Mouse (Mus musculus) kidney, postnatal 0 days (tissue): ENCODE data around the gene Pard3. TPM values are rescaled to one million over a fixed set of nuclear protein-coding genes. Genes with fewer than 3 reads are reported as not detected.

Experiments
- ATAC-seq: fragments of 200-750 bp; cut with Nextera tagmentation; replicated peaks from 2 replicates; pipeline ENCODE4 v1.8.0; 2017; ENCODE audit warnings: low read depth, moderate number of reproducible peaks, moderate TSS enrichment, moderate library complexity; ENCODE audit not compliant: low FRiP score
- DNase-seq: peaks from one replicate; pipeline ENCODE4 v3.0.0-alpha.2; 2016; ENCODE audit warnings: low spot score
- H3K27ac ChIP-seq: fragments of 300-500 bp; sonication (generic); 2 replicates; pipeline ENCODE4 v1.5.1; 2014; ENCODE audit warnings: mild to moderate bottlenecking
- H3K27me3 ChIP-seq: fragments of 300-500 bp; sonication (generic); 2 replicates; pipeline ENCODE4 v1.6.1; 2014; ENCODE audit warnings: low read length, mixed read lengths; ENCODE audit not compliant: insufficient read depth
- H3K36me3 ChIP-seq: fragments of 300-500 bp; sonication (generic); 2 replicates; pipeline ENCODE4 v1.6.1; 2014; ENCODE audit warnings: low read length, mixed read lengths; ENCODE audit not compliant: insufficient read depth
- H3K4me1 ChIP-seq: fragments of 300-500 bp; sonication (generic); replicated peaks from 2 replicates; pipeline ENCODE4 v1.6.1; 2014; ENCODE audit warnings: antibody characterized with exemption, low read length, mixed read lengths; ENCODE audit not compliant: insufficient read depth
- H3K4me2 ChIP-seq: fragments of 300-500 bp; sonication (generic); 2 replicates; pipeline ENCODE4 v1.6.1; 2014; ENCODE audit warnings: mild to moderate bottlenecking, low read length, moderate library complexity, mixed read lengths
- H3K4me3 ChIP-seq: fragments of 300-500 bp; sonication (generic); replicated peaks from 2 replicates; pipeline ENCODE4 v1.5.1; 2014; ENCODE audit warnings: low read depth, low read length
- H3K9ac ChIP-seq: fragments of 300-500 bp; sonication (generic); 2 replicates; pipeline ENCODE4 v1.6.1; 2014; ENCODE audit warnings: low read depth, low read length
- H3K9me3 ChIP-seq: fragments of 300-500 bp; sonication (generic); replicated peaks from 2 replicates; pipeline ENCODE4 v1.6.1; 2016; ENCODE audit warnings: low read length, inconsistent platforms, mixed read lengths
- CTCF ChIP-seq: IDR thresholded peaks from 2 replicates; pipeline ENCODE4 v1.5.1; 2016; ENCODE audit warnings: antibody characterized with exemption, low read depth, mild to moderate bottlenecking, moderate library complexity
- WGBS: fragments of 180-500 bp; shearing (Covaris S2); extraction: QIAGEN DNeasy Blood & Tissue Kit; methylation state at CpG from one replicate; pipeline ENCODE4 v1.1.7; 2014; 5-methylcytosine and 5-hydroxymethylcytosine counted together
- polyA plus RNA-seq: library from polyadenylated mRNA; unstranded; fragments of >200 nt; fragmentation: Nextera tagmentation; extraction: Ambion mirVana; gene quantifications from 2 replicates; pipeline ENCODE4 v1.2.1, GENCODE M21; 2015

Pard3 gene
- polyA plus RNA-seq, 1 experiment from 2014 or later, result 23.1 TPM

GRCm38 (mm10) chr8:127140945-127141344 lies 77.3 kb downstream of the Pard3 start:
- Histone ChIP-seq H3K9ac (no peak overlapping the region), H3K27ac (no peak overlapping the region), H3K9me3 (no peaks in the 10 kb centered on the region), H3K4me3 (no peak overlapping the region), H3K4me2 (no peak overlapping the region), H3K4me1 (peaks cover 19% of the 10 kb centered on the region; the same call in 1 of the 2 replicates), H3K27me3 (no peaks in the 10 kb centered on the region), H3K36me3 (no peaks in the 10 kb centered on the region)
- ATAC-seq (no peak), DNase-seq (no peak)
- 88% methylated on average over 2 of the region's 2 CpGs for WGBS
- TF ChIP-seq CTCF, result no peak

- Histone ChIP-seq H3K9me3 (no peaks in the 10 kb centered on the region), H3K27me3 (no peaks in the 10 kb centered on the region), H3K4me2 (no peak overlapping the region), H3K9ac (0 out of 2 replicates have a peak overlapping the region, but pooled peaks have one; percentile 27), H3K27ac (no peak overlapping the region), H3K36me3 (no peaks in the 10 kb centered on the region), H3K4me1 (peaks cover 18% of the 10 kb centered on the region; the same call in 1 of the 2 replicates), H3K4me3 (no peak overlapping the region)
- ATAC-seq (no peak), DNase-seq (no peak)
- 29% methylated on average over 7 of the region's 7 CpGs for WGBS
- no peak for TF ChIP-seq CTCF
These were observed 79.9 kb downstream of the Pard3 start for GRCm38 (mm10) chr8:127143641-127144040.

- no peak overlapping the region for H3K4me3 ChIP-seq
- ATAC-seq, result no peak
- no peak for DNase-seq
- peaks cover 18% of the 10 kb centered on the region; the same call in 1 of the 2 replicates for H3K4me1 ChIP-seq
- no peaks in the 10 kb centered on the region for H3K27me3 ChIP-seq
- no peak overlapping the region for H3K27ac ChIP-seq
- 31% methylated on average over 4 of the region's 4 CpGs for WGBS
- H3K9ac ChIP-seq, result no peak overlapping the region
- H3K36me3 ChIP-seq, result no peaks in the 10 kb centered on the region
- no peaks in the 10 kb centered on the region for H3K9me3 ChIP-seq
- H3K4me2 ChIP-seq, result no peak overlapping the region
- TF ChIP-seq CTCF, result no peak
These were observed 80.9 kb downstream of the Pard3 start for GRCm38 (mm10) chr8:127144562-127144961.

GRCm38 (mm10) chr8:127145135-127145534 lies 81.4 kb downstream of the Pard3 start:
- Histone ChIP-seq H3K9me3 (no peaks in the 10 kb centered on the region), H3K4me2 (no peak overlapping the region), H3K4me1 (peaks cover 18% of the 10 kb centered on the region; the same call in 1 of the 2 replicates), H3K27me3 (no peaks in the 10 kb centered on the region), H3K9ac (no peak overlapping the region), H3K36me3 (no peaks in the 10 kb centered on the region), H3K4me3 (no peak overlapping the region), H3K27ac (no peak overlapping the region)
- ATAC-seq, result no peak
- DNase-seq, result no peak
- no peak; the same call in 1 of the 2 replicates for TF ChIP-seq CTCF
- 55% methylated on average over 4 of the region's 4 CpGs for WGBS

GRCm38 (mm10) chr8:127146055-127146454 lies 82.4 kb downstream of the Pard3 start:
- Histone ChIP-seq H3K9me3 (no peaks in the 10 kb centered on the region), H3K36me3 (no peaks in the 10 kb centered on the region), H3K27ac (no peak overlapping the region), H3K4me3 (no peak overlapping the region), H3K4me2 (no peak overlapping the region), H3K27me3 (no peaks in the 10 kb centered on the region), H3K9ac (no peak overlapping the region), H3K4me1 (peaks cover 18% of the 10 kb centered on the region; the same call in 1 of the 2 replicates)
- DNase-seq (no peak), ATAC-seq (no peak)
- no peak for TF ChIP-seq CTCF
- 69% methylated on average over 4 of the region's 4 CpGs for WGBS

GRCm38 (mm10) chr8:127148821-127149220 lies 85.1 kb downstream of the Pard3 start:
- Histone ChIP-seq H3K4me1 (peaks cover 18% of the 10 kb centered on the region; the same call in 1 of the 2 replicates), H3K4me2 (no peak overlapping the region), H3K9ac (no peak overlapping the region), H3K27me3 (no peaks in the 10 kb centered on the region), H3K9me3 (no peaks in the 10 kb centered on the region), H3K36me3 (no peaks in the 10 kb centered on the region), H3K4me3 (no peak overlapping the region), H3K27ac (no peak overlapping the region)
- ATAC-seq, result no peak
- TF ChIP-seq CTCF, result no peak
- DNase-seq, result no peak
- 66% methylated on average over 7 of the region's 7 CpGs for WGBS

- H3K4me3 ChIP-seq, result no peak overlapping the region
- H3K9me3 ChIP-seq, result no peaks in the 10 kb centered on the region
- TF ChIP-seq CTCF, result no peak
- H3K9ac ChIP-seq, result no peak overlapping the region
- DNase-seq (no peak), ATAC-seq (0 out of 2 replicates have a peak, but pooled peaks have one; percentile 25)
- H3K27me3 ChIP-seq, result no peaks in the 10 kb centered on the region
- H3K36me3 ChIP-seq, result no peaks in the 10 kb centered on the region
- 0 out of 2 replicates have a peak, but pooled peaks cover 4% of the 10 kb centered on the region for H3K4me1 ChIP-seq
- no peak overlapping the region for H3K27ac ChIP-seq
- no peak overlapping the region for H3K4me2 ChIP-seq
- 51% methylated on average over 4 of the region's 4 CpGs for WGBS
These were observed 87.0 kb downstream of the Pard3 start for GRCm38 (mm10) chr8:127150645-127151044.
